Mouse (Mus musculus) common myeloid progenitor, adult 5-6 weeks (primary cell): Measurements from ENCODE around the gene Smpx. TPM values are rescaled to one million over a fixed set of nuclear protein-coding genes. Genes with fewer than 3 reads are reported as not detected.

Experiments
- total RNA-seq: library from RNA; stranded (forward); fragments of 200-1000, 187-1606 nt; gene quantifications from 2 replicates; pipeline ENCODE4 v1.2.3, GENCODE M21; 2017

Smpx gene
- total RNA-seq, 1 experiment from 2014 or later: not detected

Other genes starting within 250 kb of the Smpx start
- gene Sms, start 206.6 kb upstream of the Smpx start, total RNA-seq: 57.9 and 86.5 TPM in 2 replicates
- 4.9 and 8.1 TPM in 2 replicates for gene Yy2, start 129.9 kb upstream of the Smpx start, total RNA-seq
- 18.6 and 30.1 TPM in 2 replicates for gene Mbtps2, start 100.2 kb upstream of the Smpx start, total RNA-seq
- gene Klhl34, start 119.5 kb downstream of the Smpx start, total RNA-seq: not detected in 2 replicates